Mouse (Mus musculus): Measurements from ENCODE around the gene Prrc2c.

DNA sequence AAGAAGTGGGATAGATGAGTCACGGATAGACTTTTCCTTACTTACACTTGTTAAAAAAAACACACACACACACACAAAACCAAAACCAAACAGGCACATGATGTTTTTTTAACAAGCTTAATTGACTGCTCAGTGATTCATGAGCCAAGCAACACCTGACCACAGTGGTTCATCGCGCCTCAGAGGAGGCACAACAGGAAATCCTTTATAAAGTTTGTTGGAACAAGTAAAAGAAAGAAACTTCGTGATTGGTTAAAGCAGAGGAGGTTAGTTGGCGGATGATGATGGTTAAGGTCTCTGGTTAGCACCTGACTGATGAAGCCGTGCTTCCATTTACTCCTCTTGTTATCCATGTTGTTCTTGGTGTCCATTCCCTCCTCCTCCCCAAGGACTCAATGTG, 11.7 kb upstream of the Prrc2c start:
- TF ChIP-seq ZC3H11A (IDR thresholded peaks at IDR 0.05; ENCODE audit: borderline replicate concordance, low read depth, low read length), result no peak
- no peak for TF ChIP-seq ZNF384 (IDR thresholded peaks at IDR 0.05; ENCODE audit: low read depth, low read length)
- TF ChIP-seq MAFK (IDR thresholded peaks at IDR 0.05; ENCODE audit: insufficient read depth, low read depth, low read length), result no peak
